Mouse (Mus musculus): ENCODE measurements at regions not wholly inside any gene's neighbourhood (a gene's known extent, or its start where the extent isn't known, plus 50 kb on each side); places are given as distances from the start of the nearest gene placed in this dataset.

DNA sequence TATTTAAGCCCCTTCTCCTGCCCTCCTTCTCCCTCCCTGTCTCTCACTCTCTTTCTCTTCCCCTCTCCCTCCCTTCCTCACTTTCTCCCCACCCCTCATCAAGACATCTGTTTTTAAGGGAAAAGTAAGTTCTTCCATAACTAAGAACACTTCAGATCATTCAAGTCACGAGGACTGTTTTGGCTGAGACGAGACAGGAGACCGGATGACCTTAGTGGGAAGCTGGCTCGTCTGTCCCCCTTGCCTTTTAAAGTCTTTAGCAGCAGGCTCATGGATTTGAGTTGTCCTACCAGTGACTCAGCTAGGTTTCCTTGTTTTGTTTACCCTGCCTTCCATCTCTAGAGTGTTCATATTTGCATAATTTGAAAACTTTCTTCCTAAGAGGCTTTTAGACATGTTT, 135.0 kb downstream of the Gm10260 start:
- no peak for DNase-seq (ENCODE audit: extremely low read depth, low read depth, low spot score)
- H3K9ac ChIP-seq (ENCODE audit: low read depth, low read length) = no peak overlapping the region
- H3K4me1 ChIP-seq (ENCODE audit: control insufficient read depth, insufficient read depth, low read length) = no peaks in the 10 kb centered on the region
- no peaks in the 10 kb centered on the region for H3K27me3 ChIP-seq (ENCODE audit: control insufficient read depth, insufficient read depth, low read length)
- no peak for TF ChIP-seq CTCF (IDR thresholded peaks at IDR 0.05; ENCODE audit: low read depth, low read length)
- TF ChIP-seq POLR2A (IDR thresholded peaks at IDR 0.05; ENCODE audit: extremely low read depth, insufficient read depth, low read length) = no peak
- no peak overlapping the region for H3K27ac ChIP-seq (replicated peaks; ENCODE audit: insufficient read depth, low read depth, low read length)
- H3K36me3 ChIP-seq (ENCODE audit: control insufficient read depth, insufficient read depth, low read length) = no peaks in the 10 kb centered on the region
- H3K4me3 ChIP-seq (ENCODE audit: insufficient read depth, low read depth, low read length) = no peak overlapping the region
- 83% methylated on average over 4 of the region's 4 CpGs for WGBS
- H3K79me2 ChIP-seq (ENCODE audit: control insufficient read depth, insufficient read depth, low read length) = no peaks in the 10 kb centered on the region

DNA sequence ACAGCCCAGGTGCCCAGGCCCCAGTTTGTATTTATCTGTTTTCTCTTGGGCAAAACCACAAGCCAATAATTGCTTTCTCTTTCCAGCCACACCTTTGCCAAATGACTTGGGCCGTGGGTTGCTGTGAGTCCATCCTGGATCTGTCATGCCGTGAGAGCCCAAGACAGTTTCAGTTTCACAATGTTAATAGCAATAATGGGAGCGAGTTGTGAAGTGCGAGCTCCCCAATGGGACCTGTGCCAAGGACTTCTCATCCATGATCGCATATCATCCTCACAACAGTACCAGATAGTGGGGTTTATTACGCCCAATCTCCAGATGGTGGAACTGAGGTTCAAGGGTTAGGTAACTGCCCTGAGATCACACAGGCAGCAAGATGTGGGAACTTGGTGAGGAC, 142.2 kb downstream of the Gm10260 start:
- 56% methylated on average over 6 of the region's 6 CpGs for WGBS
- DNase-seq (ENCODE audit: extremely low read depth, low read depth, low spot score) = peak; percentile 4
- TF ChIP-seq CTCF (IDR thresholded peaks at IDR 0.05; ENCODE audit: low read depth, low read length) (no peak), POLR2A (IDR thresholded peaks at IDR 0.05; ENCODE audit: extremely low read depth, insufficient read depth, low read length) (no peak)

DNA sequence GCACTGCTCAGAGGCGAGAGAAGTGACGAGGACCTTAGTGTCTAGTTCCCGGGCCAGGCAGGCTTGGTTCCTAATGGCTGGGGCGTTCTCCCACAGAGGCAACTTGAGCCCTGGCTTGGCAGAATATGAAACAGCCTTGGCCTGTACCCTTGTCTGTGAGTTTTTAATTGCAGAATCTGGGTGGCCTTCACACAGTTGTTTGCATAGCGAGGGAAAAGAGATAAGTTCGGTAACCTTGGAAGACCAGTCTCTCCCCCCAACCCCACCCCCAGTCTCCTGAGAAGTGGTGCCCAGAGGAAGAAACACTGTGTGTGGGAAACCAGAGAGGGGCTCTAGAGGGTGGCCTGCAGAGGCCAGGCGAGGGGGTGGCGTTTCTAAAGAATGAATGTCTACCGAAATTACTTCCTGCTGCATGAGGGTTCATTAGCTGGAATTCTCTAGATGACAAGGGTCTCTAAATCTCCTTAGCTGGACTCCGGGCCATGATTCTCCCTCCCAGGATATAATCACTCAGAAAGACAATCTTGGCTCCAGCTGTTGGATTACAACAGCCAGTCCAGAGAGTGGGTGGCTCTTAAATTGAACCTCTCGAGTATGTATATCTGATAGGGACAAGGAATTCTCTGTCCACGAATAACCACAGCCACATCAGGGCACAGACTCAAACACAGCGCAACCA, 142.8 kb downstream of the Gm10260 start:
- Histone ChIP-seq H3K9ac (ENCODE audit: low read depth, low read length) (no peak overlapping the region), H3K79me2 (ENCODE audit: control insufficient read depth, insufficient read depth, low read length) (no peaks in the 10 kb centered on the region), H3K4me1 (ENCODE audit: control insufficient read depth, insufficient read depth, low read length) (no peaks in the 10 kb centered on the region), H3K27ac (replicated peaks; ENCODE audit: insufficient read depth, low read depth, low read length) (no peak overlapping the region), H3K36me3 (ENCODE audit: control insufficient read depth, insufficient read depth, low read length) (no peaks in the 10 kb centered on the region), H3K4me3 (ENCODE audit: insufficient read depth, low read depth, low read length) (no peak overlapping the region), H3K27me3 (ENCODE audit: control insufficient read depth, insufficient read depth, low read length) (no peaks in the 10 kb centered on the region)
- TF ChIP-seq POLR2A (IDR thresholded peaks at IDR 0.05; ENCODE audit: extremely low read depth, insufficient read depth, low read length) (no peak), CTCF (IDR thresholded peaks at IDR 0.05; ENCODE audit: low read depth, low read length) (no peak)
- no peak for DNase-seq (ENCODE audit: extremely low read depth, low read depth, low spot score)
- WGBS = 75% methylated on average over 13 of the region's 13 CpGs

More for the DNA sequence above, 142.2 kb downstream of the Gm10260 start:
- no peak overlapping the region for H3K27ac ChIP-seq (replicated peaks; ENCODE audit: insufficient read depth, low read depth, low read length)
- H3K4me3 ChIP-seq (ENCODE audit: insufficient read depth, low read depth, low read length) = no peak overlapping the region
- no peak overlapping the region for H3K9ac ChIP-seq (ENCODE audit: low read depth, low read length)
- no peaks in the 10 kb centered on the region for H3K36me3 ChIP-seq (ENCODE audit: control insufficient read depth, insufficient read depth, low read length)
- no peaks in the 10 kb centered on the region for H3K4me1 ChIP-seq (ENCODE audit: control insufficient read depth, insufficient read depth, low read length)
- no peaks in the 10 kb centered on the region for H3K27me3 ChIP-seq (ENCODE audit: control insufficient read depth, insufficient read depth, low read length)
- no peaks in the 10 kb centered on the region for H3K79me2 ChIP-seq (ENCODE audit: control insufficient read depth, insufficient read depth, low read length)

DNA sequence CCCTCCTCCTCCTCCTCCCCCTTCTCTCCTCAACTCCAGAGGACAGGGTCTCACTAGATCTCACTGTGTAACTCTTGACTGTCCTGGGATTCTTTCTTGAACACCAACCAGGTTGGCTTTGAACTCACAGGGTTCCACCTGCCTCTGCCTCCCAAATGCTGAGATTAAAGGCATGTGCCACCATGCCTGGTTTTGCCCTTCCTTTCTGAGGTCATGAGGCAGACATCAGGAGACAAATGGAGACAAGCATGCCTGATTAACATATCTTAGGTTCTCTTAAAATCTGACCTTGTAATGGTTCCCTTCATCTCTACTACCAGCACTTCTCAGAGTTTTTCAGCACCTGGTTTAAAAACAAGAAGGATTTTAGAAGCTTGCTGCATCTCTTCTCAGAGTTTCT, 143.5 kb downstream of the Gm10260 start:
- no peak overlapping the region for H3K4me3 ChIP-seq (ENCODE audit: insufficient read depth, low read depth, low read length)
- H3K9ac ChIP-seq (ENCODE audit: low read depth, low read length) = no peak overlapping the region
- no peak for DNase-seq (ENCODE audit: extremely low read depth, low read depth, low spot score)
- H3K4me1 ChIP-seq (ENCODE audit: control insufficient read depth, insufficient read depth, low read length) = no peaks in the 10 kb centered on the region
- TF ChIP-seq CTCF (IDR thresholded peaks at IDR 0.05; ENCODE audit: low read depth, low read length) (no peak), POLR2A (IDR thresholded peaks at IDR 0.05; ENCODE audit: extremely low read depth, insufficient read depth, low read length) (no peak)
- H3K36me3 ChIP-seq (ENCODE audit: control insufficient read depth, insufficient read depth, low read length) = no peaks in the 10 kb centered on the region
- H3K27ac ChIP-seq (replicated peaks; ENCODE audit: insufficient read depth, low read depth, low read length) = no peak overlapping the region
- H3K79me2 ChIP-seq (ENCODE audit: control insufficient read depth, insufficient read depth, low read length) = no peaks in the 10 kb centered on the region
- no peaks in the 10 kb centered on the region for H3K27me3 ChIP-seq (ENCODE audit: control insufficient read depth, insufficient read depth, low read length)

DNA sequence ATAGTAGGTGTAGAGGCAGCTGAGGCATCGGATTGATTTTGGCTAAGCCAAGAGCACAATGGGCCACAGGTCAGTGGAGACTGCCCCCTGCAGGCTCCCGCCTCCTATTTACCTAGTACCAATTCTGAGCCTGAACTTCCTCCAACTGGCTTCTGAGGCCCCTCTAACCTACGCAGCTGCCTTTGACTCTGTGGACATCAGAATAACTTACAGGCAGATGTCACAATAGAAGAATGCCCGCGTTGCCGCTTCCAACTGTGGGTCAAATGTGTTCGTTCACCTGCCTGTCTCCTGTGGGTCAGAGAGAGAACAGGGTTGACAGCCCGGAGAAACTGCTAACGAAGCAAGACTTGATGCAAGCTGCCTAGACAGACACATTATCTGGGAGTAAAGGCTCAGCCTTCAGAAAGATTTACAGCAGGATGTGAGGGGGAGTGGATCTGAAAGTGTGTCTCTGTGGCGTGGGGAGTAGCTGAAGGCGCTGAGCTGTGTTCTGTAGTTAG, 153.2 kb downstream of the Gm10260 start:
- Histone ChIP-seq H3K4me1 (ENCODE audit: control insufficient read depth, insufficient read depth, low read length) (no peaks in the 10 kb centered on the region), H3K27me3 (ENCODE audit: control insufficient read depth, insufficient read depth, low read length) (no peaks in the 10 kb centered on the region), H3K27ac (replicated peaks; ENCODE audit: insufficient read depth, low read depth, low read length) (no peak overlapping the region), H3K36me3 (ENCODE audit: control insufficient read depth, insufficient read depth, low read length) (no peaks in the 10 kb centered on the region), H3K9ac (ENCODE audit: low read depth, low read length) (no peak overlapping the region), H3K79me2 (ENCODE audit: control insufficient read depth, insufficient read depth, low read length) (no peaks in the 10 kb centered on the region), H3K4me3 (ENCODE audit: insufficient read depth, low read depth, low read length) (no peak overlapping the region)
- TF ChIP-seq POLR2A (IDR thresholded peaks at IDR 0.05; ENCODE audit: extremely low read depth, insufficient read depth, low read length) = no peak
- peak; percentile 90 for TF ChIP-seq CTCF (IDR thresholded peaks at IDR 0.05; ENCODE audit: low read depth, low read length)
- WGBS = 45% methylated on average over 11 of the region's 11 CpGs
- DNase-seq (ENCODE audit: extremely low read depth, low read depth, low spot score) = peak; percentile 49

DNA sequence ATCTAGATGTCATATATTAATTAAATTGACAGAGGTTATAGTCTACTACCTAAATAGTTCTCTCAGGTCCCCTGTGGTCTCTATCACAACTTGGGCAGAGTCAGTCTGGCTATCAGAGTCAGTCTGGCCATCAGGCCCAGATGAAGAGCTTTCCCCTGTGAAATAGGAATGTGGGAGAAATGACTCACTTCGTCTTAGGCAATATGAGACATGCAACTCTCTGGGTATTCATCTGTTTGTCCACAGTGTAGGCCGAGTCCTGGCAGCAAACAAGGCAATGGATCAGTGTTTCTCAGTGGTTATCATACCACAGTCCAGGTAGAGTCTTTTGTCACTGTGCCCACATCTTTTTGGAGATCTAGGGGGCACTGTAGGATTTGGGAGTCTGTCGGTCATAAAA, 156.0 kb downstream of the Gm10260 start:
- no peak for DNase-seq (ENCODE audit: extremely low read depth, low read depth, low spot score)
- Histone ChIP-seq H3K4me3 (ENCODE audit: insufficient read depth, low read depth, low read length) (no peak overlapping the region), H3K27me3 (ENCODE audit: control insufficient read depth, insufficient read depth, low read length) (no peaks in the 10 kb centered on the region), H3K27ac (replicated peaks; ENCODE audit: insufficient read depth, low read depth, low read length) (no peak overlapping the region), H3K36me3 (ENCODE audit: control insufficient read depth, insufficient read depth, low read length) (no peaks in the 10 kb centered on the region), H3K79me2 (ENCODE audit: control insufficient read depth, insufficient read depth, low read length) (no peaks in the 10 kb centered on the region), H3K4me1 (ENCODE audit: control insufficient read depth, insufficient read depth, low read length) (no peaks in the 10 kb centered on the region), H3K9ac (ENCODE audit: low read depth, low read length) (no peak overlapping the region)
- WGBS = 69% methylated on average over 3 of the region's 3 CpGs
- TF ChIP-seq CTCF (IDR thresholded peaks at IDR 0.05; ENCODE audit: low read depth, low read length) (no peak), POLR2A (IDR thresholded peaks at IDR 0.05; ENCODE audit: extremely low read depth, insufficient read depth, low read length) (no peak)

All from liver, adult 2 months (tissue).